Mouse (Mus musculus): ENCODE measurements around the gene Cdca5. TPM values are rescaled to one million over a fixed set of nuclear protein-coding genes. Genes with fewer than 3 reads are reported as not detected.

Gene Cdca5
- total RNA-seq (2023): 0.95 TPM

GRCm38 (mm10) chr19:6084478-6085248 is at the start of gene Cdca5, which contains the start of gene Zfpl1:
TSS of gene Cdca5 (plus strand) at chr19:6084983.
TSS of gene Zfpl1 (minus strand) at chr19:6084956.

GRCm38 (mm10) chr19:6046294-6047153 is 38.3 kb upstream of the Cdca5 start, which contains the start of gene Syvn1:
TSS of gene Syvn1 (plus strand) at chr19:6046576.

GRCm38 (mm10) chr19:6057313-6058096 is 27.3 kb upstream of the Cdca5 start, which contains the start of the genes Mrpl49 and Fau:
TSS of gene Mrpl49 (minus strand) at chr19:6057785.
TSS of gene Fau (plus strand) at chr19:6057844.

GRCm38 (mm10) chr19:6061021-6061533 is 23.7 kb upstream of the Cdca5 start, which contains the start of gene Znhit2:
TSS of gene Znhit2 (plus strand) at chr19:6061192.

GRCm38 (mm10) chr19:6067724-6068415 is 16.9 kb upstream of the Cdca5 start, which contains the start of gene Tm7sf2:
TSS of gene Tm7sf2 (minus strand) at chr19:6068373.

GRCm38 (mm10) chr19:6076564-6077393 is 8.0 kb upstream of the Cdca5 start, which contains the start of gene Vps51:
TSS of gene Vps51 (minus strand) at chr19:6077231.

GRCm38 (mm10) chr19:6079983-6080480 is 4.8 kb upstream of the Cdca5 start, which contains the start of gene Tmem262:
TSS of gene Tmem262 (plus strand) at chr19:6080033.

GRCm38 (mm10) chr19:6082156-6082555 is 2.6 kb upstream of the Cdca5 start, which contains the start of gene Gm28374:
TSS of gene Gm28374 (minus strand) at chr19:6082256.

GRCm38 (mm10) chr19:6094119-6094518 is 9.3 kb downstream of the Cdca5 start, which contains the start of gene AC131692.1:
TSS of gene AC131692.1 (plus strand) at chr19:6094419.

GRCm38 (mm10) chr19:6105586-6105985 is 20.8 kb downstream of the Cdca5 start, which contains the start of gene Naaladl1:
TSS of gene Naaladl1 (plus strand) at chr19:6105782.

GRCm38 (mm10) chr19:6117986-6118676 is 33.3 kb downstream of the Cdca5 start, which contains the start of gene Sac3d1:
TSS of gene Sac3d1 (minus strand) at chr19:6118650.

GRCm38 (mm10) chr19:6127760-6128341 is 43.1 kb downstream of the Cdca5 start, which contains the start of gene Snx15:
TSS of gene Snx15 (minus strand) at chr19:6128304.

GRCm38 (mm10) chr19:6140678-6141393 is 56.1 kb downstream of the Cdca5 start, which contains the start of gene Batf2:
TSS of gene Batf2 (plus strand) at chr19:6140983.

GRCm38 (mm10) chr19:6141394-6141749 is 56.6 kb downstream of the Cdca5 start, which contains the start of gene Arl2:
TSS of gene Arl2 (minus strand) at chr19:6141548.

